Comparison of ENCODE assay signal across 8 mouse cellular contexts in the genomic region with DNA sequence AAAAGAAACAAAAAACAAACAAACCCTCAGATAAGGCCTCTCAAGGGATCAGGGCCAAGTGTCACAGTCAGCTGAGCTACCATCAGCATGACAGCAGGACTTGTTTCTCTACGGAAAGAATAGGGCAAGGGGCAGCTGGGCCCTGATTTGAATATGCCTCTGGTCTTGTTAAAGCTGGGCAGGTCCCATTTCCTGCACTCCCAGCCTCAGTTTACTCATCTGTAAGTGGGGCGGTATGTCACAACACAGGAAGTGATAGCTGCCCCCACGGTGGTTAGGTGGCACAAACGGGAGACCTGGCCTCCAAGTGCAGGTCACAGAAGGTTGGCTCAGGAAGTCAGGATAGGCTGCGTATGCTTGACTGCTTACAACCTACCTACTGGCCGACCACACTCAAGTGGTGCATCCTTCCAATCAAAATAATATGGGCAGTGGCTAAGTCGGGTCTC. TPM values are rescaled to one million over a fixed set of nuclear protein-coding genes. Genes with fewer than 3 reads are reported as not detected.
DNase-seq lines count a peak whose midpoint lies in the region; ATAC-seq and TF ChIP-seq lines count a peak whose summit lies in the region.

No protein-coding gene starts in this region.

- H3K4me3 ChIP-seq in kidney, adult 2 months (ENCODE audit: insufficient read depth, low read depth, low read length): peak overlapping the region; percentile 88
- H3K4me3 ChIP-seq in ES-Bruce4 (ENCODE audit: low read depth, low read length): peak overlapping the region; percentile 92
- peak overlapping the region; percentile 97 for H3K4me3 ChIP-seq in forebrain, embryonic 12.5 days (replicated peaks)
- H3K4me3 ChIP-seq in liver, embryonic 14.5 days (ENCODE audit: insufficient read depth in 1 of 2, low read depth in 2 of 2, low read length in 2 of 2): peak overlapping the region; percentile 96 to 99

- no peak for TF ChIP-seq POLR2A in kidney, adult 2 months (IDR thresholded peaks at IDR 0.05; ENCODE audit: low read depth, low read length)
- no peak for TF ChIP-seq POLR2A in ES-Bruce4 (IDR thresholded peaks at IDR 0.05; ENCODE audit: insufficient read depth, low read length)

- H3K27me3 ChIP-seq in kidney, adult 2 months (replicated peaks; ENCODE audit: control insufficient read depth, insufficient read depth, low read length): no peaks in the 10 kb centered on the region
- no peaks in the 10 kb centered on the region for H3K27me3 ChIP-seq in ES-Bruce4 (ENCODE audit: control insufficient read depth, insufficient read depth, low read length, poor library complexity, severe bottlenecking)
- H3K27me3 ChIP-seq in forebrain, embryonic 12.5 days: no peaks in the 10 kb centered on the region
- H3K27me3 ChIP-seq in liver, embryonic 14.5 days (ENCODE audit: control insufficient read depth, insufficient read depth, low read length): no peaks in the 10 kb centered on the region

- H3K9me3 ChIP-seq in ES-Bruce4 (replicated peaks; ENCODE audit: control insufficient read depth, insufficient read depth, low read length, poor library complexity, severe bottlenecking): no peaks in the 10 kb centered on the region
- no peaks in the 10 kb centered on the region for H3K9me3 ChIP-seq in forebrain, embryonic 12.5 days
- no peaks in the 10 kb centered on the region for H3K9me3 ChIP-seq in liver, embryonic 14.5 days (ENCODE audit: control insufficient read depth, low read length)

- H3K4me2 ChIP-seq in forebrain, embryonic 12.5 days: peak overlapping the region; percentile 79
- H3K4me2 ChIP-seq in liver, embryonic 14.5 days (ENCODE audit: low read depth): peak overlapping the region; percentile 95

- H3K36me3 ChIP-seq in kidney, adult 2 months (ENCODE audit: control insufficient read depth, insufficient read depth, low read length): no peaks in the 10 kb centered on the region
- H3K36me3 ChIP-seq in ES-Bruce4 (ENCODE audit: control insufficient read depth, insufficient read depth, low read length, poor library complexity, severe bottlenecking): no peaks in the 10 kb centered on the region
- H3K36me3 ChIP-seq in forebrain, embryonic 12.5 days (replicated peaks): no peaks in the 10 kb centered on the region
- H3K36me3 ChIP-seq in liver, embryonic 14.5 days (replicated peaks; ENCODE audit: control insufficient read depth, insufficient read depth, low read depth): no peaks in the 10 kb centered on the region

- TF ChIP-seq CTCF in kidney, adult 2 months (conservative IDR thresholded peaks at IDR 0.05; ENCODE audit: insufficient read depth, insufficient read length, low read depth, low read length): no peak
- no peak for TF ChIP-seq CTCF in ES-Bruce4 (IDR thresholded peaks at IDR 0.05; ENCODE audit: low read depth, low read length)
- no peak for TF ChIP-seq CTCF in liver, embryonic 14.5 days (IDR thresholded peaks at IDR 0.05; ENCODE audit: low read depth)

- peaks cover 22% of the 10 kb centered on the region; the same call in 1 of the 2 replicates for H3K4me1 ChIP-seq in kidney, adult 2 months (ENCODE audit: control insufficient read depth, insufficient read depth, low read length)
- peaks cover 10% of the 10 kb centered on the region for H3K4me1 ChIP-seq in ES-Bruce4 (ENCODE audit: control insufficient read depth, insufficient read depth, low read length)
- peaks cover 26% of the 10 kb centered on the region for H3K4me1 ChIP-seq in forebrain, embryonic 12.5 days
- H3K4me1 ChIP-seq in liver, embryonic 14.5 days (replicated peaks; ENCODE audit: control insufficient read depth in 2 of 2, insufficient read depth in 2 of 2, low read length in 1 of 2): peaks cover 17 to 27% of the 10 kb centered on the region in 2 experiments

- peak overlapping the region; percentile 93 for H3K9ac ChIP-seq in ES-Bruce4 (ENCODE audit: low read depth, poor library complexity, severe bottlenecking)
- peak overlapping the region; percentile 97 for H3K9ac ChIP-seq in forebrain, embryonic 12.5 days
- peak overlapping the region; percentile 96 for H3K9ac ChIP-seq in liver, embryonic 14.5 days (replicated peaks)

- WGBS in kidney, adult 2 months: 11% methylated on average over 7 of the region's 7 CpGs
- 36% methylated on average over 7 of the region's 7 CpGs for WGBS in forebrain, embryonic 12.5 days
- 24% methylated on average over 7 of the region's 7 CpGs for WGBS in liver, embryonic 14.5 days (ENCODE audit: insufficient replicate concordance)

- DNase-seq in kidney, adult 2 months: peak; percentile 31
- DNase-seq in kidney, postnatal 14 days: no peak
- DNase-seq in liver, embryonic 14.5 days (ENCODE audit: low read depth in 3 of 3, low spot score in 3 of 3): no peak
- DNase-seq in layer of hippocampus, postnatal 14 days (ENCODE audit: low spot score in 2 of 2): no peak
- no peak for DNase-seq in adrenal gland, postnatal 10 days
- no peak for DNase-seq in cerebellum, adult 11 months

- TF ChIP-seq EP300 in ES-Bruce4 (IDR thresholded peaks at IDR 0.05; ENCODE audit: insufficient read depth, low read depth, low read length): no peak
- no peak for TF ChIP-seq EP300 in liver, embryonic 14.5 days (IDR thresholded peaks at IDR 0.05; ENCODE audit: low read depth)

- H3K27ac ChIP-seq in kidney, adult 2 months (ENCODE audit: insufficient read depth, low read depth, low read length): no peak overlapping the region
- H3K27ac ChIP-seq in ES-Bruce4 (ENCODE audit: insufficient read depth, low read length): 0 out of 2 replicates have a peak overlapping the region, but pooled peaks have one; percentile 26
- H3K27ac ChIP-seq in forebrain, embryonic 12.5 days: no peak overlapping the region
- peak overlapping the region; percentile 91 for H3K27ac ChIP-seq in liver, embryonic 14.5 days

- no peak for ATAC-seq in forebrain, embryonic 12.5 days (ENCODE audit: low FRiP score)
- no peak for ATAC-seq in liver, embryonic 14.5 days (ENCODE audit: insufficient read depth)

RNA-seq across cellular contexts. Expression of a gene that starts 2.0 kb away (rescaled TPM):
- polyA plus RNA-seq in kidney, adult 2 months (2012; rRNA removed): 39.3 and 46.2 TPM in 2 replicates
- 20.5 and 21.6 TPM in 2 replicates for polyA plus RNA-seq in ES-Bruce4 (2011; ENCODE audit: insufficient read depth, insufficient read length, low read depth, missing spikeins)
- polyA plus RNA-seq in forebrain, embryonic 12.5 days (2016; fragmentation: Nextera tagmentation; extraction: Ambion mirVana): 24.1 and 29.9 TPM in 2 replicates
- polyA plus RNA-seq in liver, embryonic 14.5 days (2012; rRNA removed): 10.7 and 14.0 TPM in 2 replicates
- 11.1 and 15.0 TPM in 2 replicates for polyA plus RNA-seq in liver, embryonic 14.5 days (2014; fragmentation: Nextera tagmentation; extraction: Ambion mirVana)
- 10 to 100 TPM; 12.6 to 13.0 TPM for total RNA-seq in layer of hippocampus, postnatal 14 days (2021)
- 10 to 100 TPM; 21.4 to 28.0 TPM for total RNA-seq in adrenal gland, postnatal 10 days (2021)

RNA-seq across cellular contexts. Expression of a gene that starts 19.3 kb away (rescaled TPM):
- 33.0 and 44.8 TPM in 2 replicates for polyA plus RNA-seq in kidney, adult 2 months (2012; rRNA removed)
- polyA plus RNA-seq in ES-Bruce4 (2011; ENCODE audit: insufficient read depth, insufficient read length, low read depth, missing spikeins): 22.5 and 26.1 TPM in 2 replicates
- 40.5 and 43.7 TPM in 2 replicates for polyA plus RNA-seq in forebrain, embryonic 12.5 days (2016; fragmentation: Nextera tagmentation; extraction: Ambion mirVana)
- polyA plus RNA-seq in liver, embryonic 14.5 days (2012; rRNA removed): 37.0 and 44.7 TPM in 2 replicates
- polyA plus RNA-seq in liver, embryonic 14.5 days (2014; fragmentation: Nextera tagmentation; extraction: Ambion mirVana): 100 and 124 TPM in 2 replicates
- 10 to 100 TPM; 12.8 to 17.0 TPM for total RNA-seq in layer of hippocampus, postnatal 14 days (2021)
- total RNA-seq in adrenal gland, postnatal 10 days (2021): 10 to 100 TPM; 64.6 to 81.5 TPM

RNA-seq across cellular contexts. Expression of a gene that starts 33.5 kb away (rescaled TPM):
- 78.2 and 81.1 TPM in 2 replicates for polyA plus RNA-seq in kidney, adult 2 months (2012; rRNA removed)
- polyA plus RNA-seq in ES-Bruce4 (2011; ENCODE audit: insufficient read depth, insufficient read length, low read depth, missing spikeins): 46.6 and 54.0 TPM in 2 replicates
- 49.6 and 52.1 TPM in 2 replicates for polyA plus RNA-seq in forebrain, embryonic 12.5 days (2016; fragmentation: Nextera tagmentation; extraction: Ambion mirVana)
- 30.9 and 35.7 TPM in 2 replicates for polyA plus RNA-seq in liver, embryonic 14.5 days (2012; rRNA removed)
- 25.1 and 27.5 TPM in 2 replicates for polyA plus RNA-seq in liver, embryonic 14.5 days (2014; fragmentation: Nextera tagmentation; extraction: Ambion mirVana)
- total RNA-seq in layer of hippocampus, postnatal 14 days (2021): 10 to 100 TPM; 24.7 to 25.7 TPM
- 10 to 100 TPM; 51.9 to 54.1 TPM for total RNA-seq in adrenal gland, postnatal 10 days (2021)

Comparison
In these comparisons a context has a peak if more than half of its experiments do, and no peak if none do; other contexts are left out.
1. H3K27ac ChIP-seq: peak in ES-Bruce4 (single experiment) and liver, embryonic 14.5 days (single experiment); none in kidney, adult 2 months (single experiment) and forebrain, embryonic 12.5 days (single experiment).
2. Peak in every context shown above with its lines, with median percentiles within 50 percentile points of each other: H3K4me3 ChIP-seq and H3K9ac ChIP-seq.